Mouse (Mus musculus): Measurements from ENCODE around the gene Ddah2.

- TF ChIP-seq MAFK (IDR thresholded peaks at IDR 0.05; ENCODE audit: borderline replicate concordance, low read depth, low read length), result no peak
- TF ChIP-seq CTCF (IDR thresholded peaks at IDR 0.05 in 2 of 3, conservative IDR thresholded peaks at IDR 0.05 in 1 of 3; ENCODE audit: control insufficient read depth in 1 of 3, insufficient read depth in 1 of 3, low read depth in 2 of 3, low read length in 3 of 3, poor library complexity in 1 of 3, severe bottlenecking in 1 of 3), result peak in 1 of 3 experiments; percentile 5; a peak in 1 of 6 replicates
- TF ChIP-seq USF2 (IDR thresholded peaks at IDR 0.05; ENCODE audit: borderline replicate concordance in 1 of 2, insufficient read depth in 1 of 2, low read depth in 1 of 2, low read length in 2 of 2), result no peak
- TF ChIP-seq KAT2A (conservative IDR thresholded peaks at IDR 0.05; ENCODE audit: low read depth, low read length), result no peak
- TF ChIP-seq POLR2A (IDR thresholded peaks at IDR 0.05; ENCODE audit: control insufficient read depth in 1 of 2, insufficient read depth in 1 of 2, low read depth in 1 of 2, low read length in 2 of 2, poor library complexity in 1 of 2), result peak in 1 of 2 experiments; percentile 27; a peak in 1 of 4 replicates
- TF ChIP-seq POLR2AphosphoS5 (IDR thresholded peaks at IDR 0.05; ENCODE audit: borderline replicate concordance, low read depth, low read length), result no peak
- no peak for TF ChIP-seq UBTF (IDR thresholded peaks at IDR 0.05; ENCODE audit: borderline replicate concordance, insufficient read depth, low read depth, low read length)
- peak; percentile 32; the same call in 1 of the 2 replicates for TF ChIP-seq MAX (IDR thresholded peaks at IDR 0.05; ENCODE audit: low read length)
- no peak for TF ChIP-seq GATA1 (IDR thresholded peaks at IDR 0.05; ENCODE audit: low read depth, low read length)
- no peak for TF ChIP-seq MEF2A (IDR thresholded peaks at IDR 0.05; ENCODE audit: extremely low read depth, insufficient replicate concordance, low read depth, low read length, poor library complexity, severe bottlenecking)
Measured at GRCm38 (mm10) chr17:35023221-35023620, 35.6 kb upstream of the Ddah2 start.

All from MEL (cell line).